Mouse (Mus musculus): ENCODE results near the gene B4galnt1. TPM values are rescaled to one million over a fixed set of nuclear protein-coding genes. Genes with fewer than 3 reads are reported as not detected.

B4galnt1 gene
- polyA plus RNA-seq, 1 experiment from 2014 or later: 73.7 TPM

- peak overlapping the region; percentile 94; the same call in 1 of the 2 replicates for H3K4me3 ChIP-seq (replicated peaks; ENCODE audit: low read length)
- DNase-seq (ENCODE audit: low spot score) (no peak), ATAC-seq (ENCODE audit: low FRiP score) (no peak)
These were observed 835 bp upstream of the B4galnt1 start for GRCm38 (mm10) chr10:127164190-127164589.

GRCm38 (mm10) chr10:127165354-127165653 lies 279 bp downstream of the B4galnt1 start:
- peak overlapping the region; percentile 99 for H3K9ac ChIP-seq
- H3K4me1 ChIP-seq (replicated peaks; ENCODE audit: control insufficient read depth, insufficient read depth, low read length): peaks cover 19% of the 10 kb centered on the region
- peak; percentile 62 for ATAC-seq (ENCODE audit: low FRiP score)
- H3K4me2 ChIP-seq (replicated peaks): peak overlapping the region; percentile 95
- no peak for DNase-seq (ENCODE audit: low spot score)
- H3K27me3 ChIP-seq (ENCODE audit: control insufficient read depth, insufficient read depth, low read length): peaks cover 37% of the 10 kb centered on the region
- peak overlapping the region; percentile 95 for H3K27ac ChIP-seq
- no peaks in the 10 kb centered on the region for H3K9me3 ChIP-seq (ENCODE audit: control insufficient read depth, low read length)
- 0% methylated on average over 38 of the region's 42 CpGs for WGBS
- H3K4me3 ChIP-seq (replicated peaks; ENCODE audit: low read length): peak overlapping the region; percentile 94
- peaks cover 24% of the 10 kb centered on the region for H3K36me3 ChIP-seq (replicated peaks; ENCODE audit: control insufficient read depth, insufficient read depth)

More at GRCm38 (mm10) chr10:127164190-127164589, 835 bp upstream of the B4galnt1 start:
- Histone ChIP-seq H3K9me3 (ENCODE audit: control insufficient read depth, low read length) (no peaks in the 10 kb centered on the region), H3K27me3 (ENCODE audit: control insufficient read depth, insufficient read depth, low read length) (peaks cover 26% of the 10 kb centered on the region), H3K9ac (no peak overlapping the region), H3K4me2 (replicated peaks) (peak overlapping the region; percentile 95), H3K36me3 (replicated peaks; ENCODE audit: control insufficient read depth, insufficient read depth) (peaks cover 14% of the 10 kb centered on the region), H3K4me1 (replicated peaks; ENCODE audit: control insufficient read depth, insufficient read depth, low read length) (peaks cover 11% of the 10 kb centered on the region), H3K27ac (peak overlapping the region; percentile 95)
- 91% methylated on average over 4 of the region's 4 CpGs for WGBS

GRCm38 (mm10) chr10:127165654-127166403 lies 804 bp downstream of the B4galnt1 start:
- H3K9ac ChIP-seq: peak overlapping the region; percentile 99
- peaks cover 23% of the 10 kb centered on the region for H3K4me1 ChIP-seq (replicated peaks; ENCODE audit: control insufficient read depth, insufficient read depth, low read length)
- under 1% methylated on average over 51 of the region's 56 CpGs for whole genome bisulfite sequencing
- peak; percentile 43 for ATAC-seq (ENCODE audit: low FRiP score)
- H3K4me3 ChIP-seq (replicated peaks; ENCODE audit: low read length): peak overlapping the region; percentile 94
- DNase-seq (ENCODE audit: low spot score): no peak
- peak overlapping the region; percentile 95 for H3K4me2 ChIP-seq (replicated peaks)
- peaks cover 26% of the 10 kb centered on the region for H3K36me3 ChIP-seq (replicated peaks; ENCODE audit: control insufficient read depth, insufficient read depth)
- H3K9me3 ChIP-seq (ENCODE audit: control insufficient read depth, low read length): no peaks in the 10 kb centered on the region
- peak overlapping the region; percentile 95 for H3K27ac ChIP-seq
- peaks cover 42% of the 10 kb centered on the region for H3K27me3 ChIP-seq (ENCODE audit: control insufficient read depth, insufficient read depth, low read length)

- Histone ChIP-seq H3K36me3 (replicated peaks; ENCODE audit: control insufficient read depth, insufficient read depth) (peaks cover 32% of the 10 kb centered on the region), H3K27me3 (ENCODE audit: control insufficient read depth, insufficient read depth, low read length) (peaks cover 47% of the 10 kb centered on the region), H3K4me3 (replicated peaks; ENCODE audit: low read length) (peak overlapping the region; percentile 94), H3K4me2 (replicated peaks) (peak overlapping the region; percentile 95), H3K9ac (peak overlapping the region; percentile 99), H3K9me3 (ENCODE audit: control insufficient read depth, low read length) (no peaks in the 10 kb centered on the region), H3K4me1 (replicated peaks; ENCODE audit: control insufficient read depth, insufficient read depth, low read length) (peaks cover 23% of the 10 kb centered on the region), H3K27ac (peak overlapping the region; percentile 95)
- DNase-seq (ENCODE audit: low spot score): peak; percentile 61
- ATAC-seq (ENCODE audit: low FRiP score): peak; percentile 63
- WGBS: 4% methylated on average over 11 of the region's 11 CpGs
These were observed 1.3 kb downstream of the B4galnt1 start for GRCm38 (mm10) chr10:127166404-127166715.

- WGBS: 22% methylated on average over 15 of the region's 15 CpGs
- Histone ChIP-seq H3K27ac (peak overlapping the region; percentile 95), H3K4me2 (replicated peaks) (peak overlapping the region; percentile 95), H3K9ac (peak overlapping the region; percentile 99), H3K27me3 (ENCODE audit: control insufficient read depth, insufficient read depth, low read length) (peaks cover 52% of the 10 kb centered on the region), H3K4me1 (replicated peaks; ENCODE audit: control insufficient read depth, insufficient read depth, low read length) (peaks cover 23% of the 10 kb centered on the region), H3K36me3 (replicated peaks; ENCODE audit: control insufficient read depth, insufficient read depth) (peaks cover 38% of the 10 kb centered on the region), H3K4me3 (replicated peaks; ENCODE audit: low read length) (peak overlapping the region; percentile 94), H3K9me3 (ENCODE audit: control insufficient read depth, low read length) (no peaks in the 10 kb centered on the region)
- no peak for ATAC-seq (ENCODE audit: low FRiP score)
- DNase-seq (ENCODE audit: low spot score): no peak
These were observed 2.0 kb downstream of the B4galnt1 start for GRCm38 (mm10) chr10:127166771-127167613.

GRCm38 (mm10) chr10:127167614-127168192 lies 2.7 kb downstream of the B4galnt1 start:
- Histone ChIP-seq H3K9ac (peak overlapping the region; percentile 25), H3K27me3 (ENCODE audit: control insufficient read depth, insufficient read depth, low read length) (peaks cover 52% of the 10 kb centered on the region)
- ATAC-seq (ENCODE audit: low FRiP score): no peak

GRCm38 (mm10) chr10:127170002-127170401 lies 5.0 kb downstream of the B4galnt1 start:
- H3K27ac ChIP-seq: no peak overlapping the region
- H3K36me3 ChIP-seq (replicated peaks; ENCODE audit: control insufficient read depth, insufficient read depth): peaks cover 45% of the 10 kb centered on the region
- peak overlapping the region; percentile 45 for H3K4me2 ChIP-seq (replicated peaks)
- H3K4me1 ChIP-seq (replicated peaks; ENCODE audit: control insufficient read depth, insufficient read depth, low read length): peaks cover 23% of the 10 kb centered on the region
- no peak for ATAC-seq (ENCODE audit: low FRiP score)
- no peaks in the 10 kb centered on the region for H3K9me3 ChIP-seq (ENCODE audit: control insufficient read depth, low read length)
- H3K27me3 ChIP-seq (ENCODE audit: control insufficient read depth, insufficient read depth, low read length): peaks cover 55% of the 10 kb centered on the region
- 5% methylated on average over 22 of the region's 22 CpGs for WGBS
- H3K4me3 ChIP-seq (replicated peaks; ENCODE audit: low read length): no peak overlapping the region; the same call in 1 of the 2 replicates
- DNase-seq (ENCODE audit: low spot score): peak; percentile 45
- H3K9ac ChIP-seq: 0 out of 2 replicates have a peak overlapping the region, but pooled peaks have one; percentile 8

More at GRCm38 (mm10) chr10:127167614-127168192, 2.7 kb downstream of the B4galnt1 start:
- 55% methylated on average over 10 of the region's 10 CpGs for WGBS
- H3K4me3 ChIP-seq (replicated peaks; ENCODE audit: low read length): 0 out of 2 replicates have a peak overlapping the region, but pooled peaks have one; percentile 94
- no peaks in the 10 kb centered on the region for H3K9me3 ChIP-seq (ENCODE audit: control insufficient read depth, low read length)
- H3K27ac ChIP-seq: no peak overlapping the region
- peaks cover 23% of the 10 kb centered on the region for H3K4me1 ChIP-seq (replicated peaks; ENCODE audit: control insufficient read depth, insufficient read depth, low read length)
- DNase-seq (ENCODE audit: low spot score): no peak
- peaks cover 40% of the 10 kb centered on the region for H3K36me3 ChIP-seq (replicated peaks; ENCODE audit: control insufficient read depth, insufficient read depth)
- H3K4me2 ChIP-seq (replicated peaks): peak overlapping the region; percentile 95

GRCm38 (mm10) chr10:127170837-127171272 lies 5.8 kb downstream of the B4galnt1 start:
- peak; percentile 56 for DNase-seq (ENCODE audit: low spot score)
- Histone ChIP-seq H3K4me2 (replicated peaks) (peak overlapping the region; percentile 45), H3K9ac (no peak overlapping the region), H3K4me3 (replicated peaks; ENCODE audit: low read length) (peak overlapping the region; percentile 15; the same call in 1 of the 2 replicates), H3K4me1 (replicated peaks; ENCODE audit: control insufficient read depth, insufficient read depth, low read length) (peaks cover 23% of the 10 kb centered on the region), H3K27me3 (ENCODE audit: control insufficient read depth, insufficient read depth, low read length) (peaks cover 63% of the 10 kb centered on the region), H3K9me3 (ENCODE audit: control insufficient read depth, low read length) (no peaks in the 10 kb centered on the region), H3K27ac (no peak overlapping the region), H3K36me3 (replicated peaks; ENCODE audit: control insufficient read depth, insufficient read depth) (peaks cover 45% of the 10 kb centered on the region)
- peak; percentile 41; the same call in 1 of the 2 replicates for ATAC-seq (ENCODE audit: low FRiP score)
- WGBS: 2% methylated on average over 29 of the region's 29 CpGs
